Mouse (Mus musculus) layer of hippocampus, adult 8-10 months (tissue): ENCODE data around the gene Prex1. TPM values are rescaled to one million over a fixed set of nuclear protein-coding genes. Genes with fewer than 3 reads are reported as not detected.

ENCODE experiments used
- DNase-seq, 2 experiments: peaks; one replicate each; pipeline ENCODE4 v3.0.0; 2022; ENCODE audit warnings: low spot score in 2 of 2
- total RNA-seq, 4 experiments: library from RNA; stranded (reverse); gene quantifications; 2 replicates each; pipeline ENCODE4 v1.2.4; 2022

Gene Prex1
- total RNA-seq, 4 experiments from 2014 or later: 67.2 to 81.3 (median 74.2) TPM

DNA sequence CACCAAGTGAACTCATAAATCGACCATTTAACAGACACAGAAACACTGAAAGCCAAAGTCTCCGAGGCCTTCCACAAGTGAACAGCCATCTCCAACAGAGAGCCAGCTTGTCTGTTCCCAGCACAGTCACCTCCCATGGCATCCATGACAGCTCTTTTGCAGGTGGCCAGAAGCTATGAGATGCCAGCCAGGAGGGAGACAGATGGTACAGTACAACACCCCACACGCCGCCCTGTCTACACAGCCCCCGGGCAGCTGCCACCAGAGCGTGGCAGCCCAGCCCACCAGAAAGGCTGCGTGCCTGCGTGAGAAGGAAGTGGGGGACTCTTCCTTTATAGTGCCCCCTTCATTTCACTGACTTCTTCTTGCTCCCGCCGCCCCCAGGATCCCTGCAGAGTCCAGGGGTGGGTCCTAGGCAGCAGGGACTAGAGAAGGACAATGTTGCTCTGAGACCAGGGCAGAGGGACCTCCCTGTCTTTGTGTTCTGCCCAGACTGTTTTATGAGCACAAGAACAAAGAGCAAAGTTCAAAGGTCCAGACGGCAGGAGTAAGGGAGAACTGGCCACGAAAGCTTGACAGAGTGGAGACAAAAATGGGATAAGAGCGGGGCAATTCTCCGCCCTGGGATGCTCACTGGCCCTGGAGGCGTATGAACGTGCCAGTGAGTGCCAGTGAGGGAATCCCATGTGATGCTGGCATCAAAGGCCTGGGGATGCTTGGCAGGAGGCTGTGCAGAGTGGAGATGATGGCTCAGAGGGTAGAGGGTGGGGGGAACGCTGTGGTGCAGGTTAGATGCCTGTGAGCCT lies 76.6 kb downstream of the Prex1 start:
- peak; percentile 73 to 77 for DNase-seq

DNA sequence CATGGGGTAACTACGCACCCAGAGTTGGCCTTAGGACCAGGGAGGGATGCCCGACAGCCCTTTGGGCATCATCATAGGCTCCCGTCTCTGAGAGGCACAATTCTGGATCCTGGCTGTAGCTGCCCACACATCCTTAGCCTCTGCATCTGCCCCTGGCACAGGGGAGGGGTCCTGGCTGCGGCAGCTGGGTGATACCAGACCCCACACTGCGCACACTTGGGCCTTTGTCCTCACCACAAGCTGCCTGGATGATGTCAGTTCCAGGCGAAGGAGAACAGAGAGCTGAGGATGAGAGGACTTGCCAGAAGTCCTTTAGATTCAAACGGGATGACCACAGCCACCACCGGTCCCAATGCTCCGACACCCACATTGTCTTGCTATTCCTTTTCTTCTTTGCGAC lies 78.1 kb downstream of the Prex1 start:
- peak; percentile 55 to 59 for DNase-seq

DNA sequence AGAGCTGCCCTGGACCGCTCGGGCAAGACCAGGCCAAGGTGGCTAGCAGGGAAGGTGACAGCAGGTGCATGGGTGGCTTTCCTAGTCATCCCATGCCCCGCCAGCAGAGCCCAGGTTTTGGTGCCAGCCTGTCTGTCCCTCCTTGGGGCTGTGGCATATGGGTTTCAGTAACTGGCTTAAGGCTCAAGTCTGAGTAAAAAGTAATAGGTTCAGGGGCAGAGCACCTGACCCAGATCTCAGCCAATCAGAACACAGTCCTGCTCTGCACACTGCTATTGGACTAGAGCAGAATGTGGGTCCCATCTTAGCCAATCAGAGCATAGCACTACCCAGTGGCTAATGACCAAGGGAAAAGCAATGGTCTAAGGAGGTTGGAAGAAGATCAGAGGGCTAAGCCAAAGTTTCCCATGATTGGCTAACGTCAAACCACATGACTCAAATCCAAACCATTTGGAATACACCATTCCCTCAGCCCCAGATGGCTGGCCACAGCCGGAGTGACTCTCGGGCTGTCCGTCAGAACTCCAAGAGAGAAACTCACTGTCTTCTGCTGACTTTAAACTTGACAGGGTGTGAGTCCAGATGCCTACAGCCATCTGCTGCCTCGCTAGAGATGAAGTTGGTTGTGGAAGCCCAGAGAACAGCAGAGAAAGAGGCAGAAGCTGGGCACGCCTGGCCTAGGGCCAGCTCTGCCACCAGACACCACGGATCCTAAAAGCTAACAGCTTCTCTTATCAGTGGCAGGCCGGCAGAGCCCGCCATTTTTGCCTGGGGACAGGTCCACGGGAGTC lies 80.9 kb downstream of the Prex1 start:
- peak in 1 of 2 experiments; percentile 40 for DNase-seq

DNA sequence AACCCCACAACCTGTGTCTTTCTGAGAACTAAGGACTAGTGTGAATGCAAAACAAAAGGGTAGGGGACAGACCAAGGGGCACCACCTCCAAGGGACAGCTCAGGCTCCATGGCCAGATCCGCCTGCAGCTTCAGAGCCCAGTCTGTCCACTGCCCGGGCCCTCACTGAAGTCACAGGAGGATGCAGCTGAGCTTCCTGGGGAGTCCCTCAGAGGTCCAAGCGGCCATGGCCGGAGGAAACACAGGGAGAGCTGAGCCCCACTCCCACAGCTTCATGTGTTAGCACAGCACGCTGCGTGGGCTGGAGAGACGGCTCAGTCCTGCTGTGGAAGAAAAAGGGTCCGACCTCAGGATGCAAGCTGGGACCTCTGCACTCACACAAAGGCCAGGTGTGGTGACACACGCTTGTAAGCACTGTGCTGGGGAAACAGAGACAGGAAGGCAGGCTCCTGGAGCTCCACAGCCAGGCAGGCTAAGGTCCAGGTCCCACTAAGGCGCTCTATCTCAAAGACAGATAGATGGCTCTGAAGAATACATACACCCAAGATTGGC lies 81.9 kb downstream of the Prex1 start:
- DNase-seq: no peak

DNA sequence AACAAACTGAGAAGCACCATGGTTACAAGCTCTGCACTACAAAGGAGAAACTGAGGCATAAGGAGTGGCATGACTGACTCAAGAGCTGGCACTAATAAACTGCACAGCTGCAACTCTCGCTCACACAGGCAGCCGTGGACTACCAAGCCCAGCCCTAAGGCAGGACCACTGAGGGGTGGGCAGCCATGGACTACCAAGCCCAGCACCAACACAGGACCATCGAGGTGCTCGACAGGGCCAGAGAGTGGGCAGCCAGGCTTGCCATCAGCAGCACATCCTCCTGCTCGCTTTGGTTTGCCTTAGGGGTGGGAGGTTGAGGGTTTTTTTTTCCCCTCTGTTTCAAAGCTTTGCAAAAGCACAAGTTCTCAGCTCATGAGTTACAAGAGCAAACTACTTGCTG lies 82.4 kb downstream of the Prex1 start:
- no peak for DNase-seq

DNA sequence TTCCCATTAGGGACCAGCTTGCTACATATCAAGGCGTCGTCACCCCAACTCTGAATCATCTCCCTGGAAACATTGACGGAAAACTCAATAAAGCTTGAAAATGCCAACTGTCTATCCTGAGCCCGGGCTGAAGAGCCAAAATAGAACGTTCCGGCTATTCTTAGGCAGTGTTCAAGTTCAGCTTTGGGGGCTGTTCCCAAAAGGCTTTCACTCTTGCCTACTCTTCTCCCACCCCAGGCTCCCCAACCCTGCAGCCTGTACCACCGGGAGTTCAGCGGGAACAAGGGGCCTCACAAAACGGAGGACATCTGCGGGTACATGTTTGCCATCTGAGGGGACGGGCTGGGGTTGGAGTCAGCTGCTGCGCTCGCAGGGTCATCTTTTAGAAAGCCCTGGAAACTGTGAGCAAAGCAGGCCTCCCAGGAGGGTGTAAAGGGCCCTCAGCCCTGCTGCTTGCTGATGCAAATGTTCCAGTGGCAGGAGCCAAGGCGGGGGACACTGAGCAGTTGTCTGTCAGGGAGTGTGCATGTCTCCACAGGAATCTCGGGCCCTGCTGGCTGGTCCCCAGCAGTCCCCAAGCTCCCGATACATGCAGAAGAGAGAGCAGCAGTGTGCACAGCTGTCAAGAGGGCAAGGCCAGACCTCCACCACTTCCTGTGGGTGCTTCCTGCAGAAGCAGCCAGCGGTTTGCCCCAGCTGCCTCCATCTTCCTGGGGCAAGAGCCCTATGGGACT lies 83.5 kb downstream of the Prex1 start:
- DNase-seq: peak in 1 of 2 experiments; percentile 47

DNA sequence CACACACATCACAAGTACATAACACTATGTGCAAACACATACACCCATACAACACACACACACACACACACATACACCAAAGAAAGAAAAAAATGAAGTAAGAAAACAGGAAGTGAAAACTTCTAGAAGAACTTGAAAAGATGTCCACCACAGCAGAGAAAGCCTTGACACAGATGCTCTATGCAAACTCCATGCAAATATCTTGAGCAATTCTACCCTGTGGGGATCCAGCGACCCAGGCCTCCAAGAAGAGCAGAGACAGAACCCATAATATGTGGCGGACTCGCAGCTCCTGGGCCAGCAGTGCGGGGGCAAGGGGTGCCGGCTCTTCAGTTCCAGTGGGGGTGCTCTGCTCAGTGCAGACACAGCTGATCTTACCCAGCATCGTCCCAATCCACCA lies 86.1 kb downstream of the Prex1 start:
- no peak for DNase-seq

DNA sequence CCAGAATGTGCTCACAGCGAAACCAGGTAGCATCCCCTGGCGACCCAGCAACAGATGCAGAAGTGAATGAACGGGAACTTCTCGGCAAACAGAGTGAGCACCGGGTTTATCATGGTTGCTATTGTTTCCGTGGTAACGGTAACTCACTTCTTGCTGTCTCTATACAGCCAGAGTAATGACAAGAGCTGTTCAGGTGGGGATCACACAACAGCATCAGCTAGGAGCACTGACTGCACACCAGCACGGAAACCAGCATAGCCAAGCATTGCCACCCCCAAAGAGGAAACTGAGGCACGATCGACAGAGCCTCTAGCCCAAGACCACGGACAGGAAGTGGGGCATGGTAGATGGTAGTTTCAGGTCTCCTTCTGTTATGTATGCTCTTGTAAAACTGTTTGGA lies 88.4 kb downstream of the Prex1 start:
- no peak for DNase-seq

DNA sequence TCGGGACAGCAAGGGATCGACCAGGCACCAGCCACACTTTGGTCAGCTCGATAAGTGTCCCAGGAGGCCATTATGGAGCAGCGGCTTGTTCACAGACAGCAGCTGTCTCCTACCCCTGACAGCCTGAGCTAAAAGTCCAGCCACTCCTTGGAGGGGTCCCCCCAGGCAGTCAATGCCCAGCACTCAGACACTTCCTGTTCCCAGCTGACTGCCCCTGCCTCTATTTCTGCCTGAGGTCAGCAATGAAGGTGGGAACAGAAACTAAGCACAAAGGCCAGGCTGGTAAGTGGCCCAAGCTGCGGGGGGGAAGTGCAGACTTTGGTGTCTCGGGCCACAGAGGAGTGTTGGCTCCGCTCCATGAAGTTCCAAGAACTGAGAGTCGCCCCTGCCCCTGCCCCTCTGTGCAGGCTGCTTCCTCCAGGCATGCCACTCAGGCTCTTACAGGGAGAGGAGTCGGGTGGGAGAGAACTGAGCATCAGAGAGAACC lies 90.5 kb downstream of the Prex1 start:
- DNase-seq: no peak

DNA sequence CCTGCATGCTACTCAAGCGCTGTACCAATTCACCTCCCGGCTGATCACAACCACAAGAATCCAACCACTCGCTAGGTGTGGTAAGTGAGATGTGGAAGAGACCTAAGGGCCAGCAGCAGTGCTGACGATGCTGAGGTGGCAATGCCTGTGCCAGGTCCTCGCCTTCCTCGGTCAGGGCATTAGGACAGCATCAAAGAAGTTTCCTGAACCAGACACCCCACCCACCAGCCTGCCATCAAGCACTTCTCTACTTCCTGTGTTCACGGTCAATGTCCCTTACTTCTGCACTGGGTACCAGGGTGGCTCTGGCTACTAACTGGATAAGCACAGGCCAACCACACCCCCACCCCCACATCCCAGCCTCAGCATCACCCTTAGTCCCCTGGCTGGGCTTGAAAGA lies 91.0 kb downstream of the Prex1 start:
- DNase-seq: no peak

DNA sequence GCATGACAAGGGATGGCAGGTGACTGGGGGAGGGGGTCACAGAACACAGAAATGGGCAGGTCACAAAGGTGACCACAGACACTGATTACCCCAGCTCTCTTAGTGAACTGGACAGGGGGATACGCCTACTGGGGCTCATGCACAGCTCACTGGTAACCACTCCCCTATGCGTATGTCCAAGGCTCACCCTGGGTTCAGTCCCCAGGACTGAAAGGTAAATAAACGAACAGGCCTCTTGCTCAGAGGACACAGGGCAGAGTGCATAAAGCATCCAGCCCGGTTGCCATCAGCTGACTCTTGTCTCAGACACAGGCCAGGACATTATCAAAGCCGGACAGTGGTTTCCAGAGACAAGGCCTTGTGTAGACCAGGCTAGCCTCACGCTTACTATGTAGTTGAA lies 91.6 kb downstream of the Prex1 start:
- no peak for DNase-seq

DNA sequence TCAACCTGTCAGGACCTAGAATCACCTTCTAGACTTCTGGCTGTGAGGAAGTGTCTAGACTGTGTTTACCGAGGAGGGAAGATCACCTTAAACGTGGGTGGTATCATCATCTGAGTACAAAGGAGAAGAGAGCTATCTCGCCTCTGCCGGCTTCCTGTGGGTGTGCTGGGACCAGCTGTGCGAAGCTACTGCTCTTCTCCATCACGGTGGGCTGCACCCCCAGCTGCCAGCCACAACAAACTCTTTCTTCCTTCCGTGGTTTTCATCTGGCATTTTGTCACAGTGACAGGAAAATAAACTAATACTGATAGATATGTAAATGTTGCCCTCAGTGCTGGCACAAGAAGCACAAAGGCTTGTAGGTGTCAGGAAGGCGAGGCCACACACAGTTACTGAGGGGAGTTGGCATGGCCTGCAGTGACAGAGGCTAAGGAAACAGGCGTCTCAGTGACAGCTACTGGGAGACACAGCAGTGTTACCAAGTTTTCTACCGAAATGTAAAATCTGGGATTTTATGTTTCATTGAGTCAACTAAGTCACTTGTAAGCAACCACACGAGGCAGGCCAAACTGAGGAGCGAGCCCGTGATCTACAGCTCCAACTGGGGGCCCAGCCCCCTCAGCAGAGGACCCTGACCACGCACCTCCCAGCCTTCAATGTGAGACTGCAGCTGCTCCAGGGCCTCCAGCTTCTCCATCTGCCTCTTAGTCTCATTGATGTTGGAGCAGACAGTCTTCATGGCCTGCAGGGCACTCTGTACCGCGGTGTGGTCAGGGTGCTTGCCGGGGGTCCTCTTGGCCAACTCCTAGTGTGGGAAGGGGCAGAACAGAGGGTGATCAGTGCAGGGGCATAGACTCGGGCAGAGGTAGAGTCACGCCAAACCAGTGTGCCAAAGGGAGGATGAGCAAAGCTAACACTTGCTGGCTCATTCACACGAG lies 92.8 kb downstream of the Prex1 start:
- DNase-seq: no peak

DNA sequence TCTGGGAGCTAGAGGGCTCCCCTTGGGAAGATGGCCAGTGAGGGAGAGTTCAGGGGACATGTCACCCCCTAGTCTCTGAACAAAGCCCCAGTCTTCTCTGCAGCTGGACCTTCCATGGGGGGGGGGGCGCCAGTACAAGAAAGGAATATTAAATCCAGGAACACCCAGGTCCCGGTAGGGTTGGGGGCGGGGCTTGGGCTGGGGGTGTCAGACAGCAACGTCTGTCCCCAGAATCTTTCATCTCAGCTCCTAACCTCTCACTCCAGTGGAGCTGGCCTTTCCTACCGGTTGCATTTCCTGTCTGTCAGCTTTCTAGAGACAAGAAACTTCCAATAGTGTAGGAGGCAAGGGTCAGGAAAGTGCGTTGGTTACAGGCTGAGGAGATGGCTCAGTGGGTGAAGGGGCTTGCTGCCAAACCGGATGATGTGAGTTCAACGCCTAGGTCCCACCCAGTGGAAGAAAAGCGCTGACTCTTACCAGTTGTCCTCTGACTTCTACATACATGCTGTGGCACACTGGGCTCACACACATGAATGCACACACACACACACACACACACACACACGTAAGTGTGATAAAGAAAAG lies 93.6 kb downstream of the Prex1 start:
- no peak for DNase-seq

DNA sequence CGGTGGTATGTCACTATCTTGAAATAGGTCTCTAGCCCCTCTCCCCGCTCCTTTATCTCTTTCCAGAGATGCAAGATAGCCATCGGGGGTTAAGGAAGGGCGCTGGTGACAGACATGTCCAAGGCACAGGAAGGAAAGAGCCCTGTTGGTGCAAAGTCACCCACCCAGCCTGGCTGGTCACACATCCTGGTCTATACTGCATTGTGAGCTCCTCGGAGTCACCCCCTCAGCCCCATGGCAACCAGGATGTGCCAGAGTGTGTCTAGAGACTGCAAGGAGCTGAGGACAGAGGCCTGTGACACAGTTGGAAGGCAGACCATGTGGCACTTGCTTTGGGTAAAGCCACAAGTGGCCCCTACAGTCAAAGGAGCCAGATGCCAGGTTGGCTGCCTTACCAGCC lies 94.4 kb downstream of the Prex1 start:
- DNase-seq: no peak

DNA sequence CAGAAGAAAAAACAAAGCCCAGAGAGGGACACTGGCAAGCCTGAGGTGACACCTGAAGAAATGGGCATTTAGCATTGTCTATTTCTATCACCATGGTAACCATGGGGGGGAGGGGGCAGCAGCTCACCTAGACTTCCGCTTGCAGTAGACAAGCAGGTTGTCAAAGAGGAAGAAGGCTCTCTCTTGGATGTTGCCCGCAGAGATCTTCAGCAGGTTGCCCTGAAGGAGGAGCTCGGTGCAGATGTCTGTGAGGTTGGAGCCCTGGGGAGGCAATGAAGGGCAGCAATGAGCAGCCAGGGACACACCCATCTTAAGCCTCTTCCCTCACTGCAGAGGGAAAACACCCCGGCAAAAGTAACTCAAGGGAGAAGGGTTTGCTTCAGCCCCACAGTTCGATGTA lies 95.9 kb downstream of the Prex1 start:
- no peak for DNase-seq

DNA sequence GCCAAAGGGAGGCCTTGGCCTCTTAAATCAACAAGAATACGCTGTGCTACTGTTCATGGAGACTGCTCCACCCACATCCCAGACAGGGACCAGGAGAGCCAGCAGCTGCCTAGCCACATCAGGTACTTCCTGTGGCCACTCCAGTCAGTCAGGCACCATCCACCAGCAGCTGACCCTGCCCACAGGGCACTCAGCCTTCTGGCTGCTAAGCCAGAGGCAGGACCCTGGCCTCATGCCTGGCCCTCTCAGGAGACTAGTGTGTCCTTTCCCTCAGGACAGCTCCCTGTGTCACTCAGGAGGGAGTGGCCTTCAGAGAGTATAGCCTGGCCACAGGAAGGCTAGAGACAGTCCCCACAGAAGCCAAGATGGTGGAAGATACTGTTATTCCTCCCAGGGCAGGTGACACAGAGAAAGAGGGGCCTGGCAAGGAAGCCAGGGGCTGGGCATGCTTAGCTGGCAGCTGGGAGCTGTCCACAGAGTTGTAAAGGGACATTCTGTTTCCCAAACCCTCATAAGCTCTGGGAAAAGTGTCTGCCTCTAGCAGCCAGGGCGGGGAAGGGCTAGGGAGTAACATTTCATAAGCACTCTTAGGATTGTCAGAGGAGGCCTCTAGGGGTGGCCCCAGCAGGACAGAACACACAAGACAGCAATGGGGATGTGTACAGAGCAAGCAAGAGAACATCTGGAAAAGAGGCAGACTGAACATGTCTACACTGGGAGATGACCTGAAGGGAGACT lies 98.1 kb downstream of the Prex1 start:
- no peak for DNase-seq

DNA sequence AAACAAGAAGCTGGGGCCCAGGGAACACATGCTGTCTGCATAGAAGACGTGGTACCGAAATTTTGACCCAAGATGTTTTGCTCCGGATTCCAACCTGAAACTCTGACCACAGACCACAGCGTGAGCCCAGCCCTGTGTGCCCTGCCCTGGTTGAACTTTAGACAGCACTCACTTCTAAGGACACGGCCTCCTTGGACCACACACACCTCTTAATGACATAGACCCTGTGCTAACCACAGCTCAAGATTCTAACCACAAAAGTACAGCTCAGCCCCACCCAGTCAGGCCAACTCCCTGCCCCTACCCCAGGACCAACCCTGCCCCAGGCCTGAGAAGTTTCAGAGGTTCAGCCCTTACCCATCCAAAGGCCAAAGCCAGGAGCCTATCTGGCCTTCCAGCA lies 103.4 kb downstream of the Prex1 start:
- no peak for DNase-seq

DNA sequence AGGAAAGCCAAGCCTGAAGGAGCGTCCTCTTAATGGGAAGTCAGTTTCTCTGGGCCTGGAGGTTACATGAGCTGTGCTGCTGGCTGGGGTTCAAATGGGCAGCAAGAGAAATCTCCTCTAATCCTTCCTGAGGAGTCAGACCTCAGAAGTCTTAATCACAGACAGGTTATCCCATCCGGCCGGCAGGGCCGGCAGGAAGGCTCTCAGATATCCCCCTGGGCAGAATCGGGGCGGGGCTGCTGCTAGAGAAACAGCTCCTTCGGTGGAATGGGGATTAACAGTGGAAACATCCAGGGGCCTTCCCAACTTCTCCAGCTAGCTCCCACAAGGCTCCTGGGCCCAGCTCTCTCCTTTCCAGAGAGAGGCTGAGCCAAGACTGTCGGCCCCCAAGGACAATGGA lies 105.1 kb downstream of the Prex1 start:
- DNase-seq: no peak

DNA sequence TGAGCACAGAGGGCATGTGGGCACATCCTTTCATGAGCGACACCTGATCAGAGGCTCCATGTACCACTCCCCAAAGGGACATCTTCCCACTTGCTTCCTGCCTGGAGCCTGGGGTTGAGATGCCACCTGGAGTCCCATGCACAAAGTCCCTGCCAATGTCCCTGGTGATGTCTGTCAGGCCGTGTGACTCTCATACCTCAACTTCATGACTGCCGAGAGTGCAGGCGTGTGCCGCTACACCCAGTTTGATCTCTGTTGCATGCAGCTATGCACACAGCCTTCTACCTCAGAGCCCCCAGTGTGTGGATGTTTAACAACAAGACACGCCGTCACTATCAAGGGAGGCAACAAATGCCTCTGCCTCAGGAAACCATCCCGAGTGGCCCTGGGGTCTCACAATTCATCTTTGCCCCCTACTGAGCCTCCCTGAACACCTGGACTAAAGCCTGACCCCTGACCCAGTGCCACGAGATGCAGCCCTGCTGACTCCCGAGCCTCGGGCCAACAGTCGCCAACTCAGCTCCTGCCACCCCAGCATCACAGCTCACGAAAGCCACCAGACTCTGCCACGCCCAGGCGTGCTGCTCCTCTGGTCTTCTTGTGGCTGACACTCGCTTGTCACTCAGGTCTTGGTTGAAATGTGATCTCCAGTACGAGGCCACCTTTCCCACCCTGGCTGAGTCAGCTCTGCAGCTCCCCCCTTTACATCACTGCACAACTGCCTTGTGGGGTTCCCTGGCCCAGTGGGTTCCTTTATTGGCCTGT lies 107.0 kb downstream of the Prex1 start:
- DNase-seq: no peak
